Mouse (Mus musculus) spleen, adult 2 months (tissue): ENCODE data around the gene Ptdss2. TPM values are rescaled to one million over a fixed set of nuclear protein-coding genes. Genes with fewer than 3 reads are reported as not detected.

ENCODE experiments used
- DNase-seq, 2 experiments: peaks; one replicate each; pipeline versions ENCODE4 v3.0.0 to v3.0.0-alpha.2; 2012 to 2021; ENCODE audit warnings: low spot score in 2 of 2, low read depth in 1 of 2
- H3K27ac ChIP-seq: fragments of 200-500 bp; 2 replicates; pipeline ENCODE4 v1.5.1; 2012; ENCODE audit warnings: low read length, inconsistent platforms; ENCODE audit not compliant: insufficient read depth
- H3K27me3 ChIP-seq: fragments of 200-500 bp; 2 replicates; pipeline ENCODE4 v1.6.1; 2012; ENCODE audit warnings: mild to moderate bottlenecking, moderate library complexity, low read length, inconsistent platforms; ENCODE audit not compliant: control insufficient read depth, insufficient read depth
- H3K36me3 ChIP-seq: fragments of 200-500 bp; 2 replicates; pipeline ENCODE4 v1.6.1; 2012; ENCODE audit warnings: mild to moderate bottlenecking, low read length, inconsistent platforms; ENCODE audit not compliant: control insufficient read depth, insufficient read depth
- H3K4me1 ChIP-seq: fragments of 200-500 bp; 2 replicates; pipeline ENCODE4 v1.6.1; 2011; ENCODE audit warnings: inconsistent platforms; ENCODE audit not compliant: control insufficient read depth, insufficient read depth, insufficient read length
- H3K4me3 ChIP-seq: fragments of 200-500 bp; 2 replicates; pipeline ENCODE4 v1.5.1; 2011; ENCODE audit warnings: mild to moderate bottlenecking, inconsistent platforms; ENCODE audit not compliant: insufficient read depth, insufficient read length; ENCODE audit errors: extremely low read depth
- CTCF ChIP-seq: fragments of 200-500 bp; IDR thresholded peaks from 2 replicates; pipeline ENCODE4 v1.5.1; 2011; ENCODE audit warnings: mild to moderate bottlenecking, inconsistent platforms; ENCODE audit not compliant: insufficient read depth, insufficient read length, insufficient replicate concordance; ENCODE audit errors: extremely low read depth
- POLR2A ChIP-seq: fragments of 200-500 bp; IDR thresholded peaks from 2 replicates; pipeline ENCODE4 v1.6.1; 2011; ENCODE audit warnings: low read depth, low read length, inconsistent platforms
- WGBS: fragments of 180-500 bp; shearing (Covaris S2); methylation state at CpG from one replicate; pipeline ENCODE4 v1.1.7; 2018; 5-methylcytosine and 5-hydroxymethylcytosine counted together
- polyA plus RNA-seq: library from polyadenylated mRNA; depleted of rRNA; stranded (reverse); fragments of >200 nt; gene quantifications from 2 replicates; pipeline ENCODE4 v1.2.3, GENCODE M21; 2012

Gene Ptdss2
- polyA plus RNA-seq, 1 experiment: 26.8 TPM

DNA sequence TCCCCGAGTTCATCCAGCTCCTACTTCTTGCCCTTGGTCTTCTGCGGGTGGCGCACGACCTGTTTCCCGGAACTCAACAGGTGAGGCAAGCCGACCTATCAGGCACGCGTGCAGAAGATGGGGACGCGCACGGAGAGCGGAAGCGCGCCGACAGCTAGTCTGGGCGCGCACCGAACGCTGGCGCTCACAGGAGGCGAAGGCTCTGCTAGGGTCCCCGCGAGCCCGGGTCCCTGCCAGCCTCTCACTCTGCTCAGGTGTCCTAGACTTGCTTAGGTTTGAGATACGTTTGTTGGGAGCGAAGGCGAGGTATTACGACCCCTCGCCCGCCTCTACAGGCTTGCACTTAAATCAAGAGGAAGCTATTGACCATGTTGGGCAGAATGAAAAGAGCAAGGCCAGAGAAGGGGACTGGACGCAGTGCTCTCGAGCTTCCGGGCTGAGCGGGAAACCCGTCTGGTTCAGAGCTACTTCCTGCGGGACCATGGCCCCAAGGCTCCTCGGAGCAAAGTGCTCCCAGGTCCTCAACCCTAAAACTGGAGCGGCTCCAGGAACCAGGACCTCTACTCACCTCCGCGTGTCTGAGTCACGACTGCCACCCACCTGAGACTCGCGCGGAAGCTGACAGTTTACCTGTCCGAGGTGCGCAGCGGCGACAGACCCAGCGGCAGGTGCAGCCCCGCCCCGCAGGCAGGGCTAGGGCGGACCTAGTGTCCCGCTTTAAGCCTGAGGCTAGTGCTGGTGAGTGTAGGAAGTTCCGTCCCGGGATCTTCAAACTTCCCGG, 22.1 kb upstream of the Ptdss2 start, which contains the start of gene Sigirr:
Sigirr (minus strand) TSS at position 662 of the 781 bp plus-strand sequence.
- H3K36me3 ChIP-seq: no peaks in the 10 kb centered on the region
- peak within 1 kb of the TSS; percentile 63 for H3K4me3 ChIP-seq
- WGBS: 8% methylated on average over 56 of the region's 56 CpGs
- TF ChIP-seq POLR2A: peak; percentile 78
- TF ChIP-seq CTCF: no peak
- peak; percentile 12 to 70 for DNase-seq
- H3K27ac ChIP-seq: peak within 1 kb of the TSS; percentile 54
- H3K4me1 ChIP-seq: peaks cover 27% of the 10 kb centered on the region
- no peaks in the 10 kb centered on the region for H3K27me3 ChIP-seq

DNA sequence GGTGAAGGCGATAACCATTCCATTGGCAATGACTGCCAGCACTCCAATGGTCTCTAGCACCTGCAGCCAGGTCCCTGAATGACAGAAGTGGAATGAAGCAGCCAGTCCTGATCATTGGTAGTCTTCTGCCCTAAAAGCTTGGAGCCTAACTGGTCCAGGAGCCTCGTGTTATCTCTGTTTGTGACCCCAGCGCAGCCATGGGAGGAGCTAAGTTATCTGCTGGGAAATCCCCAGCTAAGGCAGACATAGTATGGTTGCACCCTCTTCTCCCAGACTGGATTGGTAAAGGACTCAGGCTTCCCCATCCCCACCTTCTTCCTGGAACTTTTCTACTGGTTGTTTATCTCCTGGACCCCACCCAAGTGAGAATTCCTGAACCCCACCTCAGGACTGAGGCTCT, 19.0 kb upstream of the Ptdss2 start:
- 69% methylated on average over 3 of the region's 3 CpGs for WGBS
- H3K27ac ChIP-seq: no peak overlapping the region
- TF ChIP-seq POLR2A (no peak), CTCF (no peak)

DNA sequence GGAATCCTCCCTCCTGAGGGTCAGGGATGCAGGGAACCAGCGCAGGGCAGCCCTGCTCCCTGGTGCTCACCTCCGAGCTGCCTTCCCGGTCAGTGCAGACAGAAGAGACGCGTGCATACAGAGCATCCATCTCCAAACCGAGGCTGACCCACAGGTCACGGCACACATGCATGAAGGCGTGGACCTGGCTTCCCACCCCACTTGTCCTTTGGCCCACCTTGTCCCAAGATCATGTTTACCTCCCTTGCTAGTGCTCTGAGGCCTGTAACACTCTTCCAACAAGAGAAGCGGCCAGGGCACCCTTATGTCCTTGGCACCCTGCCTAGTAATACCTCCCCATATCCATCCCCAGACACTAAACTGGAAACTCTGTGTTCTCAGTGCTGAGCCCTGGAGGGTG, 6.3 kb upstream of the Ptdss2 start:
- WGBS: 93% methylated on average over 9 of the region's 9 CpGs
- Histone ChIP-seq H3K4me3 (no peak overlapping the region), H3K27ac (no peak overlapping the region), H3K27me3 (no peaks in the 10 kb centered on the region), H3K4me1 (no peaks in the 10 kb centered on the region), H3K36me3 (no peaks in the 10 kb centered on the region)
- no peak for DNase-seq
- TF ChIP-seq POLR2A: no peak
- TF ChIP-seq CTCF: no peak

More for the DNA sequence above, 19.0 kb upstream of the Ptdss2 start:
- Histone ChIP-seq H3K27me3 (no peaks in the 10 kb centered on the region), H3K4me3 (no peak overlapping the region), H3K4me1 (peaks cover 10% of the 10 kb centered on the region), H3K36me3 (no peaks in the 10 kb centered on the region)
- DNase-seq: no peak

DNA sequence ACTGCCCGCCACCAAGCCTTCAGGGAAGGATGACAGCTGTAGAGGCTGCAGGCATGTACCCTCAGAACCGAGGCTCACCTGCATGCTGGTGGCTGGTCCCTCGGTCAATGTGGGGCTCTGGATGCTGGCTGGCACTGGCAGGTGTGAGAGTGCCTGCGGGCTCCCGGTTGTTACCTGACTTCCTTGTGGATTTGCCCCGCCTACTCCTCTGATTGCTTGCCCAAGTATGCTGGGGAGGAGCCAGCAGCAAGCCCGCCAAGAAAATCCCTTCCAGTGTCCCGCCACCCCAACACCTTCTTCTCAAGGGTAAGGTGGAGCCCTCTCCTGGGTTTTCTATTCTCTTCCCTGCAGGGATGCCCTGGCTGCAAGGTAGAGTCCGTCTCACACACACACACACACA, 4.5 kb upstream of the Ptdss2 start, which contains the start of gene Ano9:
Ano9 (minus strand) TSS at position 171 of the 400 bp plus-strand sequence.
- TF ChIP-seq CTCF: no peak
- DNase-seq: no peak
- no peak within 1 kb of the TSS for H3K4me3 ChIP-seq
- no peak within 1 kb of the TSS for H3K27ac ChIP-seq
- WGBS: 68% methylated on average over 9 of the region's 9 CpGs
- H3K27me3 ChIP-seq: no peaks in the 10 kb centered on the region
- H3K4me1 ChIP-seq: no peaks in the 10 kb centered on the region
- H3K36me3 ChIP-seq: no peaks in the 10 kb centered on the region

DNA sequence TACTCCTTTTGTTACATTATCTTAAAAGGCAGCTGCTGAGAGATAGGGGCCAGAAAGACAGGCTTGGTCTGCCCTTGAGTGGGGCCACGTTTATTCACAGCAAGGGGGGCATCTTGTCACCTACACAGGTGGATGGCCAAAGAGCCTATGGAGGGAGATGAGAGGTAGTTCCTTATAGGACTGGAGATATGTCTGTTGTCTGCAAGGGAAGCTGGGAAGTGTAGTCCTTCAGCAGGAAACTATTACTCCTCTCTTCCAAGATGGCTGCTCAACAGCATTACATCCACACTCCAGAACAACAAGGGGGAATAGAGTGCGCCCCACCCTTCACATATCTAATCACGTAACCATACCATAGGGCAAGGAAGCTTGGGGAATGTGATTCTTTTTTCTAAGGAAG, 2.7 kb upstream of the Ptdss2 start:
- no peak for DNase-seq
- no peaks in the 10 kb centered on the region for H3K36me3 ChIP-seq
- no peak overlapping the region for H3K27ac ChIP-seq
- no peaks in the 10 kb centered on the region for H3K4me1 ChIP-seq
- no peak overlapping the region for H3K4me3 ChIP-seq
- 84% methylated on average over 3 of the region's 3 CpGs for WGBS
- H3K27me3 ChIP-seq: no peaks in the 10 kb centered on the region
- TF ChIP-seq CTCF (no peak), POLR2A (no peak)

DNA sequence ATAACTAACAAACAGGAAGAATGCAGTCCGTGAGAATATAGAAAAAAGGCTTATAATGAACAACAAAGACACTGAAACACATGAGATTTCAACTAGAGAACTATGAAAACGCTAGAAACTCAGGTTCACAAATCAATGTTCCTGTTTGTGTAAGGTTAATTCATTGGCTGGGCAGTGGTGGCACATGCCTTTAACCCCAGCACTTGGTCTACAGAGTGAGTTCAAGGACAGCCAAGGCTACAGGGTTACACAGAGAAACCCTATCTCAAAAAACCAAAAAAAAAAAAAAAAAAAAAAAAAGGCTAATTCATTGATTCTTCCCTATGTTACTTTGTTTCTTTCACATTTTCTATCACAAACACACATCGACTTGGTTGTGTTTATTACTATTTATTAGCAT, 1.6 kb upstream of the Ptdss2 start:
- no peaks in the 10 kb centered on the region for H3K27me3 ChIP-seq
- DNase-seq: no peak
- H3K4me1 ChIP-seq: no peaks in the 10 kb centered on the region
- 93% methylated on average over 3 of the region's 3 CpGs for WGBS
- H3K36me3 ChIP-seq: no peaks in the 10 kb centered on the region
- H3K4me3 ChIP-seq: no peak overlapping the region
- no peak overlapping the region for H3K27ac ChIP-seq
- TF ChIP-seq CTCF (no peak), POLR2A (no peak)

DNA sequence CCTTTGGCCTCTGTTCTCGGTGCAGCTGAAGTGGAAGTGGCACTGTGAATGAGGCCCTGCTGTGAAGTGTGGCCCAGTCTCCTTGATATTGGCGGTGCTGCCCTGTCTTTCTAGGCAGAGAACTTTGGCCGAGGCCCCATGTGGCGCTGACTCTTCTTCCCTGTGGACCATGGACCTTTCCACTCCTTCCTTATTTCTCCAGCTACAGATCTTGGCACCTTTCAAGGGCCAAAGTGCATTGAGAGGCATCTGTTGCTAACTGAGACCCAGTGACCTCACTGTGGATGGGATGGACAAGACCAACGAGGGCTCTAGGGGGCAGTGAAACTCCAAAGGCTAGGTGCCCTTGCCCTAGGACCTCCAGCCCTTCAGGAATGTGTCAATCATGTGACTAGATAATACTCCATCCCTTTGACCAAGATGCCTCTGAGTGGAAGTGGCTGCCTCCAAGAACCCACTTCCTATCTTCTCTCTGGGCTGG, 1.1 kb upstream of the Ptdss2 start:
- Histone ChIP-seq H3K4me1 (no peaks in the 10 kb centered on the region), H3K27ac (no peak overlapping the region)

More for the DNA sequence above, 1.1 kb upstream of the Ptdss2 start:
- no peak for TF ChIP-seq CTCF
- no peak for TF ChIP-seq POLR2A
- Histone ChIP-seq H3K36me3 (no peaks in the 10 kb centered on the region), H3K27me3 (no peaks in the 10 kb centered on the region), H3K4me3 (no peak overlapping the region)
- no peak for DNase-seq
- 77% methylated on average over 5 of the region's 5 CpGs for WGBS
